Mouse (Mus musculus): Measurements from ENCODE around the gene Farp1. TPM values are rescaled to one million over a fixed set of nuclear protein-coding genes. Genes with fewer than 3 reads are reported as not detected.
A peak's percentile ranks its signal among the peaks of the same experiment; 100 is the strongest.

The Farp1 gene
- polyA plus RNA-seq, 2 experiments: 43.3 to 78.5 TPM

DNA sequence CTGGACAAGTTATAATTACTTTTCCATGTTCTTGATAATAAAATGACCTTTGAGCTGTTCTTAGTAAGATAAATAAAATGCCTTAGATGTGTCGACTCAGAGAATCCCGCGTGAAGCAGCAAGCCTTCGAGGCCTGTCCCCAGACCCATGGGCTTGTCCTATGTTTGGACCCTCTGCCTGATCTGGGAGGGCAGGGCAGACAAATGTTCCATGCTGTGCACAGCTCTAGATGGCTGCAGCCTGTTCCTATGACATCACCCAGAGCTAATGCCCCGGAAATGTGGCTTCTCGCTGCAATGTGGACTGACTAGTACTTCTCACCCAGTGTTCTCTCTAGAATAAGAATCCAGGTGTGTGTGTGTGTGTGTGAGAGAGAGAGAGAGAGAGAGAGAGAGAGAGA is 229.5 kb downstream of the Farp1 start:
- Histone ChIP-seq H3K27ac (replicated peaks; ENCODE audit: low read depth, low read length) (no peak overlapping the region), H3K4me3 (replicated peaks; ENCODE audit: low read length) (no peak overlapping the region), H3K9ac (ENCODE audit: low read depth, low read length, severe bottlenecking) (no peak overlapping the region), H3K9me3 (ENCODE audit: control insufficient read depth, low read length) (no peaks in the 10 kb centered on the region), H3K27me3 (ENCODE audit: control insufficient read depth, insufficient read depth, low read length) (no peaks in the 10 kb centered on the region), H3K36me3 (ENCODE audit: control insufficient read depth, insufficient read depth, low read length) (peaks cover 86% of the 10 kb centered on the region), H3K4me1 (ENCODE audit: control insufficient read depth, insufficient read depth, low read length) (no peaks in the 10 kb centered on the region), H3K4me2 (replicated peaks; ENCODE audit: low read depth, low read length, severe bottlenecking) (no peak overlapping the region)
- WGBS: 80% methylated on average over 6 of the region's 6 CpGs
- no peak for DNase-seq (ENCODE audit: low spot score)
- no peak for TF ChIP-seq POLR2A (IDR thresholded peaks at IDR 0.05; ENCODE audit: borderline replicate concordance, extremely low read depth, insufficient read depth, insufficient read length)
- ATAC-seq (ENCODE audit: low FRiP score, low read depth): no peak

DNA sequence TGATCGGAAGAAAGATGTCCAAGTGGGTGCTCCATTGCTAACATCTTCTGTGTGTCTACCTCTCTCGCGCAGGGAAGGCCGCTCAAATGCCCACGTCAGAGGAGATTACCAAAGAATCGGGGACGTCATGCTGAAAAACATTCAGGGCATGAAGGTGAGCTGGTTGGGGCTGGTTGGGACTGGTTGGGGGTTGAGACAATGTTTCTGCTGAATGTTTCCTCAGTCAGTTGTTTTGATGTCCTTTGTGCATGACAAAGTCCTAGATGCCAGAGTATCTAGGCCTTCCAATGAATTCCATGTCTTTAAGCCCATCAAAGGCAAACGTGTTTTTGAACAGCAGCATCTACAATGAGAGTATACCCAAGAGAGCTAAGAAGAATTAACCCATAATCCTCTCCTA is 232.8 kb downstream of the Farp1 start:
- H3K36me3 ChIP-seq (ENCODE audit: control insufficient read depth, insufficient read depth, low read length): peaks cover 90% of the 10 kb centered on the region
- ATAC-seq (ENCODE audit: low FRiP score, low read depth) (no peak), DNase-seq (ENCODE audit: low spot score) (no peak)
- no peak overlapping the region for H3K4me2 ChIP-seq (replicated peaks; ENCODE audit: low read depth, low read length, severe bottlenecking)
- H3K4me3 ChIP-seq (replicated peaks; ENCODE audit: low read length): no peak overlapping the region
- H3K4me1 ChIP-seq (ENCODE audit: control insufficient read depth, insufficient read depth, low read length): no peaks in the 10 kb centered on the region
- no peak overlapping the region for H3K27ac ChIP-seq (replicated peaks; ENCODE audit: low read depth, low read length)
- WGBS: 92% methylated on average over 8 of the region's 8 CpGs
- H3K9me3 ChIP-seq (ENCODE audit: control insufficient read depth, low read length): no peaks in the 10 kb centered on the region
- no peak overlapping the region for H3K9ac ChIP-seq (ENCODE audit: low read depth, low read length, severe bottlenecking)
- H3K27me3 ChIP-seq (ENCODE audit: control insufficient read depth, insufficient read depth, low read length): no peaks in the 10 kb centered on the region
- no peak for TF ChIP-seq POLR2A (IDR thresholded peaks at IDR 0.05; ENCODE audit: borderline replicate concordance, extremely low read depth, insufficient read depth, insufficient read length)

DNA sequence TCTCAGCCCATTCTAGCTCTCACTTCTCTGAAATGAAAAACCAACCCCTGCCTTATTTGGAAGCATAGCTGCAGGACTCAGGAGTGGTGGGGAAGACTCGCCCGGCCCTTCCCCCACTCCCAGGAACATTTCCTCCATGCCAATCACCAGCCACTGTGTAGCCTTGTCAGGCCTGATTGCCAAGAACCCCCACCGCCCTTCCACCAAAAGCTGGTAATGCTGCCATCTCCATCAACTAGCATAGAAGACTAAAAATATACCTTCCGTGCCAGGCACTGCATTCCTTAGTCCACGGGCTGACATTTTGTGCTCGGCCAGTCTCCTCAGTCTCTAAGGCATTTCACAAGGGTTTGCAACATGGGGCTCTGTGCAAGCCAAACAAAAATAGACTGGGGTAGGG is 235.5 kb downstream of the Farp1 start:
- H3K4me1 ChIP-seq (ENCODE audit: control insufficient read depth, insufficient read depth, low read length): no peaks in the 10 kb centered on the region
- no peaks in the 10 kb centered on the region for H3K9me3 ChIP-seq (ENCODE audit: control insufficient read depth, low read length)
- no peak overlapping the region for H3K27ac ChIP-seq (replicated peaks; ENCODE audit: low read depth, low read length)
- H3K4me2 ChIP-seq (replicated peaks; ENCODE audit: low read depth, low read length, severe bottlenecking): no peak overlapping the region
- TF ChIP-seq POLR2A (IDR thresholded peaks at IDR 0.05; ENCODE audit: borderline replicate concordance, extremely low read depth, insufficient read depth, insufficient read length): no peak
- peaks cover 88% of the 10 kb centered on the region for H3K36me3 ChIP-seq (ENCODE audit: control insufficient read depth, insufficient read depth, low read length)
- H3K27me3 ChIP-seq (ENCODE audit: control insufficient read depth, insufficient read depth, low read length): no peaks in the 10 kb centered on the region
- ATAC-seq (ENCODE audit: low FRiP score, low read depth) (no peak), DNase-seq (ENCODE audit: low spot score) (no peak)
- no peak overlapping the region for H3K9ac ChIP-seq (ENCODE audit: low read depth, low read length, severe bottlenecking)
- no peak overlapping the region for H3K4me3 ChIP-seq (replicated peaks; ENCODE audit: low read length)
- 85% methylated on average over 6 of the region's 6 CpGs for WGBS

DNA sequence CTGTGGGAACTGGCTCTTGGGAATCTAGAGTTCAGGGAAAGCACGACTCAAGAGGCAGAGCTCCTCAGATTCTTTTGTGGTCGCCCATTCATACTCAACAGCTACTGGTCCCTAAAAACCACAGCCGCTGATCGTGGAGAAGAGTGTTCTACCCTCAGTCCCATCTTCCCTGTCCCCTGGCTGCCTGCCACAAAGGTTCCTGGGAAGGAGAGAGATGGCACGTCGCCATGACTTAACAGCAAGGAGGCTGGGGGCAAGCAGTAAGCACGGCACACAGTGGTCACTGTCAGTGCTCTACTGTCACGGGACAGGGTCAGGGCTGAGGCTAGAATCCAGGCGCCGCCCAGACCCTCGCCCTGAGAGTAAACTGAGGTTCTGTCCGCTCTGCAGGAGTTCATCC is 240.0 kb downstream of the Farp1 start:
- TF ChIP-seq POLR2A (IDR thresholded peaks at IDR 0.05; ENCODE audit: borderline replicate concordance, extremely low read depth, insufficient read depth, insufficient read length): no peak
- no peak for DNase-seq (ENCODE audit: low spot score)

DNA sequence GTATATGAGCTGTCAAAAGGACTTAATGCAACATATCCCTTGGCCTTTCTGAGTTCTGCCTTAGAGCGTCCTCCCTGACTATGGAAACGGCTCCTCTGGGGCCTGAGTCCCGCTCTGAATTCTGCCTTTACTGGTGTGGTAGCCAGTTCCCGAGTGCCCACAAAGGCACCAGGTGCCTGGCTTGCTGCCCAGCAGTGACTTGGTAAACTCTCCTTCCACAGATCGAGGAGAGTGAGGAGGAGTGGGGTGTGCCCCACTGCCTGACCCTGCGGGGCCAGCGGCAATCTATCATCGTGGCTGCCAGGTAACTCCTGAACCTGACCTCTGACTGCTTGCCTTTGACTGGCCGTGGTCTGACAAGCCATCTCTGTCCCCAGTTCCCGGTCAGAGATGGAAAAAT is 241.0 kb downstream of the Farp1 start:
- no peak for ATAC-seq (ENCODE audit: low FRiP score, low read depth)
- Histone ChIP-seq H3K9ac (ENCODE audit: low read depth, low read length, severe bottlenecking) (no peak overlapping the region), H3K4me3 (replicated peaks; ENCODE audit: low read length) (no peak overlapping the region), H3K9me3 (ENCODE audit: control insufficient read depth, low read length) (no peaks in the 10 kb centered on the region), H3K4me1 (ENCODE audit: control insufficient read depth, insufficient read depth, low read length) (no peaks in the 10 kb centered on the region), H3K4me2 (replicated peaks; ENCODE audit: low read depth, low read length, severe bottlenecking) (no peak overlapping the region), H3K36me3 (ENCODE audit: control insufficient read depth, insufficient read depth, low read length) (peaks cover 90% of the 10 kb centered on the region), H3K27me3 (ENCODE audit: control insufficient read depth, insufficient read depth, low read length) (no peaks in the 10 kb centered on the region), H3K27ac (replicated peaks; ENCODE audit: low read depth, low read length) (no peak overlapping the region)
- no peak for DNase-seq (ENCODE audit: low spot score)
- WGBS: 77% methylated on average over 10 of the region's 10 CpGs
- TF ChIP-seq POLR2A (IDR thresholded peaks at IDR 0.05; ENCODE audit: borderline replicate concordance, extremely low read depth, insufficient read depth, insufficient read length): no peak

More for the DNA sequence above, 240.0 kb downstream of the Farp1 start:
- 86% methylated on average over 12 of the region's 12 CpGs for WGBS
- no peaks in the 10 kb centered on the region for H3K9me3 ChIP-seq (ENCODE audit: control insufficient read depth, low read length)
- no peak for ATAC-seq (ENCODE audit: low FRiP score, low read depth)
- H3K36me3 ChIP-seq (ENCODE audit: control insufficient read depth, insufficient read depth, low read length): peaks cover 90% of the 10 kb centered on the region
- no peak overlapping the region for H3K4me2 ChIP-seq (replicated peaks; ENCODE audit: low read depth, low read length, severe bottlenecking)
- no peaks in the 10 kb centered on the region for H3K4me1 ChIP-seq (ENCODE audit: control insufficient read depth, insufficient read depth, low read length)
- no peak overlapping the region for H3K4me3 ChIP-seq (replicated peaks; ENCODE audit: low read length)
- H3K9ac ChIP-seq (ENCODE audit: low read depth, low read length, severe bottlenecking): no peak overlapping the region
- H3K27ac ChIP-seq (replicated peaks; ENCODE audit: low read depth, low read length): no peak overlapping the region
- H3K27me3 ChIP-seq (ENCODE audit: control insufficient read depth, insufficient read depth, low read length): no peaks in the 10 kb centered on the region

DNA sequence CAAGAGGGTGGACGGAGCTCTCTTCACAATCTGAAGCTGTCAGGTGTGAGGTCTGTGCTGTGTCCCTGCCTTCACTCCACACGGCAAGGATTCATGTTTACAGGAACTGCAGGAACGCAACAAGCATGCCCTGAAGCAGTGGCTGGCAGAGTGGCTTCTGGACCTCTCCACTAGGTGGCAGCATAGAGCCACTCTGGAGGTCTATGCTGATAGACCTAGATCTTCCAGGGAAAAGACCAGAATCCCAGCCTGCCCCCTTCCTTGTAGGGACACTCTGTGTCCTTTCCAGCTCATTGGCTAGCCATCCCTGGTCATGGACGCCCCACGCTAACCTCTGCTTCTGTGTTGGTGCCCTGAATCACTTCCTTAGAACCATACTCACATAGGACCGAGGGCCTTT is 244.1 kb downstream of the Farp1 start:
- H3K4me2 ChIP-seq (replicated peaks; ENCODE audit: low read depth, low read length, severe bottlenecking): no peak overlapping the region
- DNase-seq (ENCODE audit: low spot score) (peak; percentile 91), ATAC-seq (ENCODE audit: low FRiP score, low read depth) (peak; percentile 76)
- TF ChIP-seq POLR2A (IDR thresholded peaks at IDR 0.05; ENCODE audit: borderline replicate concordance, extremely low read depth, insufficient read depth, insufficient read length): no peak
- no peaks in the 10 kb centered on the region for H3K9me3 ChIP-seq (ENCODE audit: control insufficient read depth, low read length)
- no peak overlapping the region for H3K27ac ChIP-seq (replicated peaks; ENCODE audit: low read depth, low read length)
- WGBS: 33% methylated on average over 6 of the region's 6 CpGs
- H3K36me3 ChIP-seq (ENCODE audit: control insufficient read depth, insufficient read depth, low read length): peaks cover 90% of the 10 kb centered on the region
- H3K27me3 ChIP-seq (ENCODE audit: control insufficient read depth, insufficient read depth, low read length): no peaks in the 10 kb centered on the region
- no peak overlapping the region for H3K9ac ChIP-seq (ENCODE audit: low read depth, low read length, severe bottlenecking)
- no peaks in the 10 kb centered on the region for H3K4me1 ChIP-seq (ENCODE audit: control insufficient read depth, insufficient read depth, low read length)
- no peak overlapping the region for H3K4me3 ChIP-seq (replicated peaks; ENCODE audit: low read length)

Measured in limb, embryonic 14.5 days (tissue).